In the genomic region with DNA sequence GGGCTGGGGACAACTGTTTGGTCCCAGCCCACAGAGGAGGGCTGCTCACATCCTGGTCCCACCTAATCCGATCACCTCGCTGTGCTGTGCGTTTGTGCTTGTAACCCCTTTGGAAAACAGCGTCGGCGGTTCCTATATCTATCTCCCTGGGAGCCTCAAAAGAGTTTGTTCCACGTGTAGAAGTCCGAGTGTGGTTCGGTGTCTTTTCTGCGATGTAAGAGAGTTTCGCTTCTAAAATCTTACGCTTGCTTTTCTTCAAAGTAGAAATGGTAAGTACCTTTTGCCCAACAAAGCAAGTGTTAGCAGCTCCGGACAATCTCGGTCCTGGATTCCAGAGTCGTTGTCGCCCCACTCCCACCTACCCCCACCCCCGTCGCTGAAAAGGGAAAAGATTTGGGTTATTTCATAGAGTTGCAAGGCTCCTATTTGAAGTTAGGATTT, we compare ENCODE assay signal across 9 mouse cellular contexts. TPM values are rescaled to one million over a fixed set of nuclear protein-coding genes. Genes with fewer than 3 reads are reported as not detected.
A peak's percentile ranks its signal among the peaks of the same experiment; 100 is the strongest.
DNase-seq lines count a peak whose midpoint lies in the region; ATAC-seq and TF ChIP-seq lines count a peak whose summit lies in the region.
"Had no signal": no experiment of that assay in that cellular context is flagged by ENCODE, and none has a peak within 500 bp of the region (broad histone marks: within the 10 kb centered on the region; RNA-seq: fewer than 3 reads in every experiment).

No protein-coding gene starts in this region.

- H3K9ac ChIP-seq in kidney, postnatal 0 days (ENCODE audit: low read depth, low read length) = 0 out of 2 replicates have a peak overlapping the region, but pooled peaks have one; percentile 13
- H3K9ac ChIP-seq in hindbrain, postnatal 0 days (replicated peaks; ENCODE audit: low read length) = peak overlapping the region; percentile 56; the same call in 1 of the 2 replicates
- H3K9ac ChIP-seq in midbrain, embryonic 16.5 days (ENCODE audit: low read depth, low read length) = peak overlapping the region; percentile 65

- no peaks in the 10 kb centered on the region for H3K9me3 ChIP-seq in kidney, postnatal 0 days (replicated peaks; ENCODE audit: low read length)
- no peaks in the 10 kb centered on the region for H3K9me3 ChIP-seq in embryonic facial prominence, embryonic 10.5 days
- no peaks in the 10 kb centered on the region for H3K9me3 ChIP-seq in hindbrain, postnatal 0 days (ENCODE audit: low read length)
- H3K9me3 ChIP-seq in midbrain, embryonic 16.5 days (replicated peaks; ENCODE audit: control insufficient read depth, low read length, poor library complexity, severe bottlenecking) = no peaks in the 10 kb centered on the region

- peaks cover 18% of the 10 kb centered on the region for H3K27me3 ChIP-seq in kidney, postnatal 0 days (ENCODE audit: insufficient read depth, low read length)
- H3K27me3 ChIP-seq in embryonic facial prominence, embryonic 10.5 days (replicated peaks; ENCODE audit: low read depth, poor library complexity, severe bottlenecking) = peaks cover 61% of the 10 kb centered on the region
- H3K27me3 ChIP-seq in hindbrain, postnatal 0 days (ENCODE audit: insufficient read depth, low read length) = 0 out of 2 replicates have a peak, but pooled peaks cover 2% of the 10 kb centered on the region
- H3K27me3 ChIP-seq in midbrain, embryonic 16.5 days (ENCODE audit: control insufficient read depth, insufficient read depth, low read depth, low read length) = peaks cover 19% of the 10 kb centered on the region

- no peaks in the 10 kb centered on the region for H3K36me3 ChIP-seq in kidney, postnatal 0 days (ENCODE audit: insufficient read depth, low read length)
- H3K36me3 ChIP-seq in embryonic facial prominence, embryonic 10.5 days (replicated peaks) = no peaks in the 10 kb centered on the region
- H3K36me3 ChIP-seq in hindbrain, postnatal 0 days (ENCODE audit: insufficient read depth, low read length) = no peaks in the 10 kb centered on the region
- no peaks in the 10 kb centered on the region for H3K36me3 ChIP-seq in midbrain, embryonic 16.5 days (ENCODE audit: control insufficient read depth, insufficient read depth, low read length)

- H3K4me2 ChIP-seq in kidney, postnatal 0 days (ENCODE audit: low read length) = peak overlapping the region; percentile 95
- H3K4me2 ChIP-seq in hindbrain, postnatal 0 days (ENCODE audit: low read depth, low read length) = peak overlapping the region; percentile 93
- H3K4me2 ChIP-seq in midbrain, embryonic 16.5 days (ENCODE audit: low read length) = peak overlapping the region; percentile 89

- ATAC-seq in kidney, postnatal 0 days (replicated peaks; ENCODE audit: low FRiP score, low read depth) = no peak
- ATAC-seq in hindbrain, postnatal 0 days = peak; percentile 55
- ATAC-seq in midbrain, embryonic 16.5 days = no peak; the same call in 1 of the 2 replicates

- H3K4me3 ChIP-seq in kidney, postnatal 0 days (replicated peaks; ENCODE audit: low read depth, low read length) = peak overlapping the region; percentile 57
- peak overlapping the region; percentile 65 for H3K4me3 ChIP-seq in embryonic facial prominence, embryonic 10.5 days
- H3K4me3 ChIP-seq in hindbrain, postnatal 0 days (ENCODE audit: low read length) = peak overlapping the region; percentile 73
- peak overlapping the region; percentile 74 for H3K4me3 ChIP-seq in midbrain, embryonic 16.5 days (ENCODE audit: low read depth, low read length)

- H3K4me1 ChIP-seq in kidney, postnatal 0 days (replicated peaks; ENCODE audit: insufficient read depth, low read length) = peaks cover 8% of the 10 kb centered on the region; the same call in 1 of the 2 replicates
- H3K4me1 ChIP-seq in embryonic facial prominence, embryonic 10.5 days = peaks cover 15% of the 10 kb centered on the region
- H3K4me1 ChIP-seq in hindbrain, postnatal 0 days (ENCODE audit: insufficient read depth, low read length) = no peaks in the 10 kb centered on the region
- H3K4me1 ChIP-seq in midbrain, embryonic 16.5 days (ENCODE audit: control insufficient read depth, insufficient read depth, low read length) = peaks cover 11% of the 10 kb centered on the region

- TF ChIP-seq CTCF in kidney, postnatal 0 days (IDR thresholded peaks at IDR 0.05; ENCODE audit: low read depth) = no peak
- no peak for TF ChIP-seq CTCF in hindbrain, postnatal 0 days (IDR thresholded peaks at IDR 0.05; ENCODE audit: low read depth)

- WGBS in kidney, postnatal 0 days = 2% methylated on average over 18 of the region's 18 CpGs
- 2% methylated on average over 18 of the region's 18 CpGs for WGBS in embryonic facial prominence, embryonic 10.5 days
- WGBS in hindbrain, postnatal 0 days = 2% methylated on average over 18 of the region's 18 CpGs
- 2% methylated on average over 18 of the region's 18 CpGs for WGBS in midbrain, embryonic 16.5 days

- no peak overlapping the region for H3K27ac ChIP-seq in kidney, postnatal 0 days
- no peak overlapping the region; the same call in 1 of the 2 replicates for H3K27ac ChIP-seq in embryonic facial prominence, embryonic 10.5 days (replicated peaks)
- H3K27ac ChIP-seq in hindbrain, postnatal 0 days = no peak overlapping the region
- no peak overlapping the region for H3K27ac ChIP-seq in midbrain, embryonic 16.5 days (ENCODE audit: low read length)

- DNase-seq in kidney, postnatal 0 days (ENCODE audit: low spot score) = peak; percentile 11
- DNase-seq in kidney, adult 9 months = no peak
- DNase-seq in embryonic facial prominence, embryonic 10.5 days (ENCODE audit: low spot score) = no peak
- DNase-seq in hindbrain, postnatal 0 days (ENCODE audit: low spot score) = peak; percentile 9
- DNase-seq in frontal cortex, adult 2 months (ENCODE audit: extremely low spot score in 1 of 2, low spot score in 1 of 2) = no peak
- DNase-seq in spleen, adult 18-20 months = no peak
- DNase-seq in adrenal gland, postnatal 14 days = no peak

RNA-seq across cellular contexts. Expression of a gene that starts 0.9 kb away (rescaled TPM):
- 1.6 and 1.9 TPM in 2 replicates for polyA plus RNA-seq in kidney, postnatal 0 days (2015; fragmentation: Nextera tagmentation; extraction: Ambion mirVana)
- polyA plus RNA-seq in embryonic facial prominence, embryonic 10.5 days (2016; fragmentation: Nextera tagmentation; extraction: Ambion mirVana) = 1.9 and 2.2 TPM in 2 replicates
- total RNA-seq in hindbrain, postnatal 0 days (2014; rRNA removed) = 28.5 and 50.7 TPM in 2 replicates
- polyA plus RNA-seq in hindbrain, postnatal 0 days (2015; fragmentation: Nextera tagmentation; extraction: Ambion mirVana) = 23.8 and 25.2 TPM in 2 replicates
- polyA plus RNA-seq in midbrain, embryonic 16.5 days (2015; fragmentation: Nextera tagmentation; extraction: Ambion mirVana) = 17.7 and 22.2 TPM in 2 replicates
- polyA plus RNA-seq in frontal cortex, adult 2 months (2012; rRNA removed) = 22.1 and 25.3 TPM in 2 replicates
- 0.38 and 1.0 TPM in 2 replicates for total RNA-seq in adrenal gland, postnatal 14 days (2021)
- total RNA-seq: megakaryocyte-erythroid progenitor cell, adult 5-6 weeks had no signal

Comparison
In these comparisons a context has a peak if more than half of its experiments do, and no peak if none do; other contexts are left out.
1. DNase-seq: peak in kidney, postnatal 0 days (single experiment) and hindbrain, postnatal 0 days (single experiment); none in kidney, adult 9 months (single experiment), embryonic facial prominence, embryonic 10.5 days (single experiment), frontal cortex, adult 2 months (0 of 2), spleen, adult 18-20 months (0 of 2) and adrenal gland, postnatal 14 days (single experiment).
2. H3K9ac ChIP-seq: peak in every context shown above with its lines; median percentile 65 in midbrain, embryonic 16.5 days; 56 in hindbrain, postnatal 0 days; 13 in kidney, postnatal 0 days.
3. Peak in every context shown above with its lines, with median percentiles within 50 percentile points of each other: H3K4me2 ChIP-seq and H3K4me3 ChIP-seq.